Mouse (Mus musculus) limb, embryonic 12.5 days (tissue): Measurements from ENCODE around the gene Eid2b. TPM values are rescaled to one million over a fixed set of nuclear protein-coding genes. Genes with fewer than 3 reads are reported as not detected.
"Not testable (repeated sequence)": the region's sequence is repeated elsewhere in the genome, so short reads cannot be mapped to it uniquely, and the experiment has no call there.

Source experiments
- ATAC-seq: fragments of 200-750 bp; cut with Nextera tagmentation; 2 replicates; pipeline ENCODE4 v1.8.0; 2017; ENCODE audit warnings: low read depth, moderate TSS enrichment; ENCODE audit not compliant: insufficient number of reproducible peaks, insufficient read depth, low FRiP score, low TSS enrichment
- H3K27ac ChIP-seq: fragments of 300-500 bp; sonication (generic); 2 replicates; pipeline ENCODE4 v1.5.1; 2016; ENCODE audit warnings: mild to moderate bottlenecking, moderate library complexity
- H3K27me3 ChIP-seq: fragments of 300-500 bp; sonication (generic); 2 replicates; pipeline ENCODE4 v1.6.1; 2016; ENCODE audit warnings: mild to moderate bottlenecking, moderate library complexity
- H3K36me3 ChIP-seq: fragments of 300-500 bp; sonication (generic); 2 replicates; pipeline ENCODE4 v1.6.1; 2016; ENCODE audit warnings: mild to moderate bottlenecking, moderate library complexity
- H3K4me1 ChIP-seq: fragments of 300-500 bp; sonication (generic); replicated peaks from 2 replicates; pipeline ENCODE4 v1.6.1; 2016
- H3K4me2 ChIP-seq: fragments of 300-500 bp; sonication (generic); 2 replicates; pipeline ENCODE4 v1.6.1; 2016; ENCODE audit warnings: mild to moderate bottlenecking, moderate library complexity
- H3K4me3 ChIP-seq: fragments of 300-500 bp; sonication (generic); replicated peaks from 2 replicates; pipeline ENCODE4 v1.5.1; 2016; ENCODE audit warnings: mild to moderate bottlenecking
- H3K9ac ChIP-seq: fragments of 300-500 bp; sonication (generic); replicated peaks from 2 replicates; pipeline ENCODE4 v1.6.1; 2016; ENCODE audit warnings: mild to moderate bottlenecking, moderate library complexity
- H3K9me3 ChIP-seq: fragments of 300-500 bp; sonication (generic); 2 replicates; pipeline ENCODE4 v1.6.1; 2016; ENCODE audit warnings: mild to moderate bottlenecking, moderate library complexity
- WGBS: fragments of 180-500 bp; shearing (Covaris S2); methylation state at CpG from one replicate; pipeline ENCODE4 v1.1.7; 2016; 5-methylcytosine and 5-hydroxymethylcytosine counted together
- polyA plus RNA-seq: library from polyadenylated mRNA; unstranded; fragments of >200 nt; fragmentation: Nextera tagmentation; extraction: Ambion mirVana; gene quantifications from 2 replicates; pipeline ENCODE4 v1.2.1, GENCODE M21; 2016

The Eid2b gene
- polyA plus RNA-seq = 17.6 and 18.5 TPM in 2 replicates

DNA sequence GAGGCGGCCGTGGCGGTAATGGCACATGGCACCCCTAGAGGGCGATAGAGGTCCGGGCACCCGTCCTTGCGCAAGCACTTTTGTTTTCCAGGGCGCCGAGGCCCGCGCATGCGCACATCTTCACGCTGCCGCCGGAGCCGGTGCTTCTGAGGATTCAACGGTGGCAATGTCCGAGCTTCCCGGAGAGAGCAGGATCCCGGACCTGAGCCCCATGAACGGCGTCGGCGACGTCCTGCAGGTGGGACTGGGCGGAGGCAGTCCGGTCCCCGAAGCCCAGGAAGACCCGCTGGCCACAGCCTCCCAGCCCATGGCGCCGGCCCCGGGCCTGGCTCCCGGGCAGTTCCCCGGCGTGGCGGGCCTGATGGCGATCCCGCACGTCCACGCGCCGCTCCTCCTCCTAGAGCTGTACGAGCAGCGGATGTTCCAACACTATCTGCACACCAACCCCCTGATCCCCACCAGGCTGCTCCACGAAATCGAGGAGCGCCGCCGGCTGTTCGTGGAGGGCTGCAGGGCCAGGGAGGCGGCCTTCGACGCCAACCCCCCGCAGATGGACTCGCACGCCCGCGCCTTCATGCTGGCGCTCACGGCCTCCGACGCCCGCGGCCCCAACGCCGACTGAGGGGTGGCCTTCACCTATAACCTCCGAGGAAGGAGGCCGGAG is at the start of gene Eid2b:
TSS of gene Eid2b (plus strand) at position 125 of the 664 bp plus-strand sequence.
- H3K36me3 ChIP-seq = peaks cover 6% of the 10 kb centered on the region

DNA sequence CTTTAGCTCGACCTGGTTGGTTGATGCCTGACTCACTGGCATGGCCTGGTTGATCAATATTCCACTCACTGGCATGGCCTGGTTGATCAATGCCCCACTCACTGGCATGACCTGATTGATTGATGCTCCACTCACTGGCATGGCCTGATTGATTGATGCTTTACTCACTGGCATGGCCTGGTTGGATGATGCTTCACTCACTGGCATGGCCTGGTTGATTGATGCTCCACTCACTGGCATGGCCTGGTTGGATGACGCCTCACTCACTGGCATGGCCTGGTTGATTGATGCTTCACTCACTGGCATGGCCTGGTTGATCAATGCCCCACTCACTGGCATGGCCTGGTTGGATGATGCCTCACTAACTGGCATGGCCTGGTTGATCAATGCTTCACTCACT is 33.6 kb upstream of the Eid2b start:
- not testable (repeated sequence) for H3K27me3 ChIP-seq, H3K9ac ChIP-seq, H3K4me1 ChIP-seq, ATAC-seq, H3K27ac ChIP-seq, H3K9me3 ChIP-seq, H3K4me2 ChIP-seq, H3K4me3 ChIP-seq, H3K36me3 ChIP-seq
- 74% methylated on average over 2 of the region's 2 CpGs for WGBS

More for the DNA sequence above, at the start of gene Eid2b:
- ATAC-seq = no peak; the same call in 1 of the 2 replicates
- H3K4me1 ChIP-seq = peaks cover 6% of the 10 kb centered on the region
- WGBS = 3% methylated on average over 68 of the region's 68 CpGs
- peak within 1 kb of the TSS; percentile 65 for H3K4me3 ChIP-seq
- H3K9ac ChIP-seq = peak within 1 kb of the TSS; percentile 86
- H3K27me3 ChIP-seq = no peaks in the 10 kb centered on the region
- H3K4me2 ChIP-seq = peak within 1 kb of the TSS; percentile 75
- H3K27ac ChIP-seq = peak within 1 kb of the TSS; percentile 69
- H3K9me3 ChIP-seq = no peaks in the 10 kb centered on the region

DNA sequence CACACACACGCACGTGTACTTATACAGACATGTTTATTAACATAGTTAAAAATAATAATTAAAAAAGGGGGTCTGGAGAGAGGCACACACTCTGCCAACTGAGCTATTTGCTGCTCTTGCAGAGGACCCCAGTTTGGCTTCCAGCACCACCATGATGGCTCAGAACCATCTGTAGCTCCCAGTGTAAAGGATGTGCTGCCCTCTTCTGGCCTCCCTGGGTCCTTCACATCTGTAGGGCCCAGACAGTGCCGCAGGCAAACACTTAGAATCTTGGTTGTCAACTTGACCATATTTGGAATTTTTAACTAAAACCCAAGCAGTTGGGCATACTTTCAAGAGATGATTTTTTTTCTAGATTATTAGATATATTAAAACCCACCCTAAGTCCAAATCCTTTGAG is 28.6 kb upstream of the Eid2b start:
- WGBS = 83% methylated on average over 3 of the region's 3 CpGs
- H3K4me2 ChIP-seq = no peak overlapping the region
- no peak for ATAC-seq
- H3K4me1 ChIP-seq = no peaks in the 10 kb centered on the region
- H3K9ac ChIP-seq = no peak overlapping the region
- no peak overlapping the region for H3K4me3 ChIP-seq
- H3K27ac ChIP-seq = no peak overlapping the region
- 0 out of 2 replicates have a peak, but pooled peaks cover 5% of the 10 kb centered on the region for H3K9me3 ChIP-seq
- no peaks in the 10 kb centered on the region for H3K36me3 ChIP-seq
- no peaks in the 10 kb centered on the region for H3K27me3 ChIP-seq

DNA sequence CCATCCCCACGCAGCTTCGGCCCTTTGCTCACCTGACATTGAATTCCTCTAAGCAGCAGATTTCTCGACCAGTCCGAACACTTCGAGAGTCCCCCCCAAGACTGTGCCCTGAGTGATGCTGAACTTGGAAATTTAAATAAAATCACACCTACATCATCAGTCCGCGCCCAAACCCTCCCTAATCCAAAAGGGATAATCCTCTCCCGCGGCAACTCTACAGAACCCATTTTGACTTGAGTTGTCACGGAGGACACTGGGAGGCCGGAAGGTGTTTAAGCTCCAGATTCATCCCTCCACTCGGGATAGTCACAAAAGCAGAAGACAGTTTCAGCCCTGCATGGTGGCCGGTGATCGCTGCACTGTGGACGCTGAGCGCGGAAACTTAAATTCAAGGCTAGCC is 25.6 kb upstream of the Eid2b start:
- 89% methylated on average over 17 of the region's 17 CpGs for WGBS

DNA sequence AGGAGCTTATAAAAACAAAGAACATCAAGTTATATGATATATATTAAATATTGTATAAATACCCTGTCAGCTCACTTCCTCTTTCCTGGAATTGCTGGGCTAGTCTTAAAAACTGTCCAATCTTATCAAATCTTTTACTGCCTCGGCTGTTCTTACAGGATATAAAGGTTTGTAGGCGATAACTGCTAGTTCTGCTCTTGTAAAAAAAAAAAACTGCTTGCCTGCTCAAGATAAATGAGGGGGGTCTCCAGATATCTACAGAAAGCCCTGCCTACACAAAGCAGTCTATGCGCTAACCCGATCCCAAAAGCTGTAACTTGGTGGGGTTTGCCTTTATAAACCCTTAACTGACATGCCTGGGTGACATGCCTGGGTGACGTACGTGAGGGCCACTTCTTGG is 22.9 kb upstream of the Eid2b start:
- H3K4me1 ChIP-seq = no peaks in the 10 kb centered on the region
- no peaks in the 10 kb centered on the region for H3K27me3 ChIP-seq
- no peak overlapping the region for H3K4me2 ChIP-seq
- no peak overlapping the region for H3K9ac ChIP-seq
- H3K27ac ChIP-seq = no peak overlapping the region
- ATAC-seq = no peak
- 88% methylated on average over 6 of the region's 6 CpGs for WGBS
- peaks cover 6% of the 10 kb centered on the region; the same call in 1 of the 2 replicates for H3K9me3 ChIP-seq
- no peaks in the 10 kb centered on the region for H3K36me3 ChIP-seq
- no peak overlapping the region for H3K4me3 ChIP-seq

More for the DNA sequence above, 25.6 kb upstream of the Eid2b start:
- Histone ChIP-seq H3K4me1 (no peaks in the 10 kb centered on the region), H3K27me3 (no peaks in the 10 kb centered on the region), H3K4me2 (no peak overlapping the region), H3K27ac (no peak overlapping the region), H3K4me3 (no peak overlapping the region), H3K36me3 (no peaks in the 10 kb centered on the region), H3K9ac (no peak overlapping the region), H3K9me3 (peaks cover 10% of the 10 kb centered on the region; the same call in 1 of the 2 replicates)
- ATAC-seq = no peak

DNA sequence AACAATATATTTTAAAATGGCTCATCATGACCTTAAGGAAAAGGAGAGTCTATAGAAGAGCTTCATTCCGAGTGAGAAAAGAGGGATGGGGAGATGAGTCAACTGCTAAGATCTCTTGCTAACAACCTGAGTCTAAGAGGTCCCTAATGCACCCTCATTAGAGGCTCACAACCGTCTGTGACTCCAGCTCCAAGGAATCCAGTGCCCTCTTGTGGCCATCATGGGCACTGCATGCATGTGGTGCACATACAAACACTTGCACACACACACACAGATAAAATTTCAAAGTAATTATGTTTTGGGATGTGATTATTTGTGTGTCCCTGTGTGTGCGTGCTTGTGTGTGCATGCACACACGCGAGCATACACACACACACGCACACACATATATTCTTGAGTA is 22.1 kb upstream of the Eid2b start:
- Histone ChIP-seq H3K27ac (no peak overlapping the region), H3K4me2 (no peak overlapping the region), H3K36me3 (no peaks in the 10 kb centered on the region), H3K4me1 (no peaks in the 10 kb centered on the region), H3K4me3 (no peak overlapping the region), H3K9ac (no peak overlapping the region), H3K27me3 (no peaks in the 10 kb centered on the region), H3K9me3 (peaks cover 6% of the 10 kb centered on the region; the same call in 1 of the 2 replicates)
- ATAC-seq = no peak
- 77% methylated on average over 6 of the region's 6 CpGs for WGBS

DNA sequence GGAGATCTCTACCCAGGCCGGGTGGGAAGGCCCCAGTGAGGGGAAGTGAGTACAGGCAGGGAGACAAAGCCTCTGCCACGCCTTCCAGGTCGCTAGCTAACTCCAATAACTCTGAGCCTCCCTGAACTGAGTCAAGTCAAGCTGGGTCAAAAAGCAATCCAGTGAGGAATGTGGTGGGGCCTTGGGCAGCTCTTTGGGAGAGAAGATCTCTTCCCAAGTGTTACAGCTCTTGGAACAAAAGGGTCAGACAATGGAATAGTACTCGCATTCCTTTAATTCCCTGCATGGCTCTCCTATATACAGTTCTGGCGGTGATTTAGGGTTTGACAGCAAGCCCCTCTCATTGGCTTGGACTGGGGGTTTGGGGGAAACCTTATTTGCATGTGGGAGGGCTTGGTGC is 14.7 kb upstream of the Eid2b start:
- no peak for ATAC-seq
- H3K4me3 ChIP-seq = no peak overlapping the region
- no peaks in the 10 kb centered on the region for H3K9me3 ChIP-seq
- no peak overlapping the region for H3K9ac ChIP-seq
- no peak overlapping the region for H3K4me2 ChIP-seq
- H3K27me3 ChIP-seq = no peaks in the 10 kb centered on the region
- no peaks in the 10 kb centered on the region for H3K36me3 ChIP-seq
- no peak overlapping the region for H3K27ac ChIP-seq
- 58% methylated on average over 5 of the region's 5 CpGs for WGBS
- no peaks in the 10 kb centered on the region for H3K4me1 ChIP-seq

DNA sequence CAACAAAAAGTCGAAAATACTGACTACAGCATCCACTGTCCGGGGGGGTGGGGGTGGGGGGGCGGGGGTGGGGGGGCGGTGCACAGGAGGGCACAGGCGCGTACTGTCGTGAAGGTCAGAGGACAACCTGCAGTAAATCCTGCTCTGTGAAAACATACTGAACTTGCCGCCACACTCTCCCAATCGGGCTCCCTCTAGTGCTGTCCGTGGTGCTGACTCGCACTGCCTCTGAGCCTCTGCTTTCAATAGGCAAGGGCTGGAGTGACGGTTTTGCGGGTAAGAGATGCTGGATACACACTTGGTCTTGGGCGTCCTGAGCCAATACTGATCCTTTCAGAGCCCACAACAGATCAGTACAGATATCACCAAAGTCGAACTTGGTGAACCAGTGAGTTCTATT is 13.8 kb upstream of the Eid2b start:
- H3K9ac ChIP-seq = no peak overlapping the region
- H3K36me3 ChIP-seq = no peaks in the 10 kb centered on the region
- no peak overlapping the region for H3K4me3 ChIP-seq
- H3K27ac ChIP-seq = no peak overlapping the region
- ATAC-seq = no peak
- H3K4me2 ChIP-seq = no peak overlapping the region
- H3K27me3 ChIP-seq = no peaks in the 10 kb centered on the region
- H3K4me1 ChIP-seq = 0 out of 2 replicates have a peak, but pooled peaks cover 5% of the 10 kb centered on the region
- no peaks in the 10 kb centered on the region for H3K9me3 ChIP-seq
- 6% methylated on average over 13 of the region's 15 CpGs for WGBS

DNA sequence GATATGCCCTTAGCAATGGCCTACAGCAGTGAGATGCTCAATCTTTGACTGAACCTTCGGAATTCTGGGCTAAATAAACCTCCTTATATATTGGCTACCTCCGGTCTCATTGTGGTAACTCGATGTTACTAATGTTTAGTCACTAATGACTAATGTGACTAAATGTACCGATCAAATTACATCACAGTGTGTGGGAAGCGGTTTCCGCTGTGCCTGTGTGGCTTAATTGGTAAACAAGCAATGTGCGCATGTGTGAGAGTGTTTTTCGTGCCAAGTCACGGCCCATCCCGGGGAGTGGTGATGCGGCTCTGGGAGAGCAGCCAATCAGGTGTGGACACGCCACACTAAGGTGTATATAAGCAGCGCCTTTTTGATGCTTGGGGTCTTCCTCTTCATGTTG is 12.1 kb upstream of the Eid2b start:
- no peak overlapping the region for H3K9ac ChIP-seq
- no peak for ATAC-seq
- 90% methylated on average over 13 of the region's 13 CpGs for WGBS
- 0 out of 2 replicates have a peak, but pooled peaks cover 6% of the 10 kb centered on the region for H3K9me3 ChIP-seq
- no peak overlapping the region for H3K4me2 ChIP-seq
- H3K27ac ChIP-seq = no peak overlapping the region
- peaks cover 10% of the 10 kb centered on the region for H3K36me3 ChIP-seq
- peaks cover 7% of the 10 kb centered on the region; the same call in 1 of the 2 replicates for H3K4me1 ChIP-seq
- no peak overlapping the region for H3K4me3 ChIP-seq
- no peaks in the 10 kb centered on the region for H3K27me3 ChIP-seq

DNA sequence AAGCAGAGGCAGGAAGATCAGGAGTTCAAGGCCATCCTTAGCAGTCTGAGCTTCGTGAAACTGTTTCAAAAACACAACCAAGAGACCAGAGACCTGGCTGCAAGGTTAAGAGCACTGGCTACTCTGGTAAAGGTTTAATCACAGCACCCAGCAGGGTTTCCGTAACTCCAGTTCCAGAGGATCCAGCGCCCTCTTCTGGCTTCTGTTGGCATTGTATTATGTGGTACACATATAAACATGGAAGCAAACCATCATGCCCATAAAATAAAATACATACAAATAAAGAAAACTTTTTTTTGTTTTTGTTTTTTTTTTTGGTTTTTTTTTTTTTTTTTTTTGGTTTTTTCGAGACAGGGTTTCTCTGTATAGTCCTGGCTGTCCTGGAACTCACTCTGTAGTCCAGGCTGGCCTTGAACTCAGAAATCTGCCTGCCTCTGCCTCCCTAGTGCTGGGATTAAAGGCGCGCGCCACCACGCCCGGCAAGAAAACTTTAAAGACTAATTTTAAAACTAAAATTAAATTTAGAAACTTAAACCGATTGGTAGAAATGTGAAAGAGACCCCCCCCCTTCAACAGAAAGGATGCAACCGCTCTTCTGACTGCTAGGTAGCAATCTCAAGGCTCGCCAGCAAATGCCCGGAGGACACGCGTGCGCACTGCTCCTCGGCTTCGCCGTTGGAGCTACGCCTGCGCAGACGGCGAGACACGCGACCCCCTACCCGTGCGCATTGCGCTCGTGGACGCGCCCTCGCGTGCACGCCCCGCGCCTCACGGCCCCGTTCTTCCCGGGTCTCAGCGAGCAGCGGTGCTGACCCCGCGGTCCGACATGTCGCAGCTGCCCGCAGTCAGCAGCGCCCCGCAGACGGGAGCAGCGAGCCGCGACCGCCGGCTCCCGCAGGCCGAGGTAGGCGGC is 10.2 kb upstream of the Eid2b start, which contains the start of gene Eid2:
TSS of gene Eid2 (plus strand) at position 753 of the 913 bp plus-strand sequence.
- Histone ChIP-seq H3K4me3 (peak within 1 kb of the TSS; percentile 92), H3K4me1 (peaks cover 7% of the 10 kb centered on the region; the same call in 1 of the 2 replicates), H3K36me3 (peaks cover 25% of the 10 kb centered on the region), H3K4me2 (peak within 1 kb of the TSS; percentile 79), H3K9me3 (peaks cover 11% of the 10 kb centered on the region; the same call in 1 of the 2 replicates), H3K27me3 (no peaks in the 10 kb centered on the region), H3K9ac (peak within 1 kb of the TSS; percentile 97), H3K27ac (peak within 1 kb of the TSS; percentile 92)
- 8% methylated on average over 57 of the region's 57 CpGs for WGBS
- peak; percentile 83 for ATAC-seq

DNA sequence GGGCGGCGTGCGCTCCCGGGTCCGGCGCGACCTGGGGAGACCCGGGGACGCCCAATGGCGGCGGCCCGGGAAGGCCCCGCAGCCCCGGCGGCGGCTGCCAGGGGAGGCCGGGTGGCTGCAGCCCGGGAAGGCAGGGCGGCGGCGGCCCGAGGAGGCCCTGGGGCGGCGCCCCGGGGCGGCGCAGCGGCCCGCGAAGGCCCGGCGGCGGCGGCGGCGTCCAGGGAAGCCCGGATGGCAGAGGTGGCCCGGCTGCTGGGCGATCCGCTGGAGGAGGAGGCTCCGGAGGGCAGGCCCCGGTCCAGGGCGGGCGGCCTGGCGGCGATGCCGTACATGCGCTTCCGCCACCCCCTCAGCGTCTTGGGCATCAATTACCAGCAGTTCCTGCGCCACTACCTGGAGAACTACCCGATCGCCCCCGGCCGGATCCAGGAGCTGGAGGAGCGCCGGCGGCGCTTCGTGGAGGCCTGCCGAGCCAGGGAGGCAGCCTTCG is 9.5 kb upstream of the Eid2b start:
- ATAC-seq = peak; percentile 66
- Histone ChIP-seq H3K27me3 (no peaks in the 10 kb centered on the region), H3K9ac (peak overlapping the region; percentile 97), H3K36me3 (peaks cover 32% of the 10 kb centered on the region), H3K27ac (peak overlapping the region; percentile 92), H3K9me3 (peaks cover 11% of the 10 kb centered on the region; the same call in 1 of the 2 replicates), H3K4me1 (peaks cover 7% of the 10 kb centered on the region; the same call in 1 of the 2 replicates), H3K4me2 (peak overlapping the region; percentile 79), H3K4me3 (peak overlapping the region; percentile 92)
- under 1% methylated on average over 62 of the region's 62 CpGs for WGBS
